ENCODE assay signal across 8 mouse cellular contexts in the genomic region with DNA sequence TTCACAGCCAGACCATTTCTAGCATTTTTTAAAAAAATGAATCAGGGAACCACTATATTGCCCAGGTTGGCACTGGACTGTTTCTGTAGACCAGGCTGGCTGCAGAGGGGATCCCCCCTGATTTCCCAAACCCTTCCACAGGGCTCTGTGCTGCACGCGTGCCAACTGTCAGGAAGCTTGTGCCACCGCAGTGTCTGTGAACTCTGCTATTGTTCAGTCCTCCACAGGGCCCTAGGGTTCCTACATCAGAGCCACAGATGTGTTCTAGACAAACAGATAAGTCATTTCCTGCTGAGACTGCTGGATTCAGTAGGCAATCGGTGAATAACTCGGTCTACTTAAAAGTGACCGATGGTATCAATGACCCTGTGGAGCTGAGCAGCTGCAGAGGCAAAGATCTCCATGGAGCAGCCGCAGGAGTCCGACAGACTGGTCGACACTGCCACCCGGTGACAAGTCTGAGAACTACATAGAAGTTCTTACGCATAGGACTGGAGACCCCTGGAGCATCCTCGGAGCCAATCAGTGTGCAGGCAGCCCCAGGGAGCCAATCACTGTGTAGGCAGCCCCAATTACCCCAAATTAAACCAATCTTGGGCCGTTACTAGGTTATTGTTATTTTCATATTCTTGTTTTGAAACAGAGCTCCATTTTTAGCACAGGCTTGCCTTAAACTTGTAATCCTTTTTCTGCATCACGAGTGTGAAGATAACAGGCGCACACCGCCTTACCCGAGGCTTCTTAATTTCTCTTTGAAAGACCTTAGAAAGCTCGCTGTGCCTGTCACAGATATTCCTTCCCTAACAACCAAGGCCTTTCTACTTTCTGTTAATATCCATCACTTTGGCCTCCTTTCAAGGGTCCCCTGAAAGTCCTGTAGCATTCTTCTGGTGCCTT. TPM values are rescaled to one million over a fixed set of nuclear protein-coding genes. Genes with fewer than 3 reads are reported as not detected.
DNase-seq lines count a peak whose midpoint lies in the region; ATAC-seq lines count a peak whose summit lies in the region.

No protein-coding gene starts in this region.

- ATAC-seq in megakaryocyte progenitor cell, adult 5-6 weeks (replicated peaks; ENCODE audit: poor library complexity), result peak; percentile 100
- no peak for ATAC-seq in erythroid progenitor cell, adult 5-6 weeks (replicated peaks; ENCODE audit: low FRiP score, poor library complexity, severe bottlenecking)

- DNase-seq in ZHBTc4 (ENCODE audit: low read depth, low spot score), result peak; percentile 89
- peak; percentile 92 to 97 for DNase-seq in cerebellum, postnatal 4 days (ENCODE audit: low spot score in 2 of 2)
- peak; percentile 14 to 28 for DNase-seq in gastrocnemius, adult 8-10 months (ENCODE audit: low spot score in 2 of 2)
- DNase-seq in hindlimb bud, embryonic 11.5 days (ENCODE audit: extremely low spot score, low read depth, low spot score), result peak; percentile 89
- peak; percentile 84 to 97 for DNase-seq in left cerebral cortex, adult 9 months (ENCODE audit: low spot score in 2 of 2)
- DNase-seq in right cerebral cortex, postnatal 14 days, result peak; percentile 94

RNA-seq across cellular contexts. Expression of a gene that starts 18.1 kb away (rescaled TPM):
- total RNA-seq in gastrocnemius, adult 8-10 months (2022), result not detected
- not detected in 2 replicates for total RNA-seq in megakaryocyte progenitor cell, adult 5-6 weeks (2015)
- not detected in 2 replicates for total RNA-seq in megakaryocyte progenitor cell, adult 5-6 weeks (2017)
- not detected in 2 replicates for total RNA-seq in erythroid progenitor cell, adult 5-6 weeks (2015; ENCODE audit: low replicate concordance)
- total RNA-seq in erythroid progenitor cell, adult 5-6 weeks (2017; ENCODE audit: low replicate concordance), result not detected in 2 replicates

RNA-seq across cellular contexts. Expression of a gene that starts 27.6 kb away (rescaled TPM):
- total RNA-seq in gastrocnemius, adult 8-10 months (2022), result 1 to 10 TPM; 2.2 to 3.6 (median 2.3) TPM
- total RNA-seq in megakaryocyte progenitor cell, adult 5-6 weeks (2015), result 2.8 and 4.7 TPM in 2 replicates
- 2.6 and 4.9 TPM in 2 replicates for total RNA-seq in megakaryocyte progenitor cell, adult 5-6 weeks (2017)
- total RNA-seq in erythroid progenitor cell, adult 5-6 weeks (2015; ENCODE audit: low replicate concordance), result 0.42 TPM in 1 of 2 replicates, not detected in the other
- total RNA-seq in erythroid progenitor cell, adult 5-6 weeks (2017; ENCODE audit: low replicate concordance), result 0.26 and 0.83 TPM in 2 replicates

RNA-seq across cellular contexts. Expression of a gene that starts 27.7 kb away (rescaled TPM):
- 10 to 100 TPM; 64.8 to 78.4 (median 74.5) TPM for total RNA-seq in gastrocnemius, adult 8-10 months (2022)
- 29.1 and 37.2 TPM in 2 replicates for total RNA-seq in megakaryocyte progenitor cell, adult 5-6 weeks (2015)
- total RNA-seq in megakaryocyte progenitor cell, adult 5-6 weeks (2017), result 121 and 187 TPM in 2 replicates
- 2.9 and 20.5 TPM in 2 replicates for total RNA-seq in erythroid progenitor cell, adult 5-6 weeks (2015; ENCODE audit: low replicate concordance)
- 6.7 and 17.8 TPM in 2 replicates for total RNA-seq in erythroid progenitor cell, adult 5-6 weeks (2017; ENCODE audit: low replicate concordance)

RNA-seq across cellular contexts. Expression of a gene that starts 37.4 kb away (rescaled TPM):
- under 1 TPM; 0.15 to 0.47 (median 0.24) TPM for total RNA-seq in gastrocnemius, adult 8-10 months (2022)
- 32.3 and 37.5 TPM in 2 replicates for total RNA-seq in megakaryocyte progenitor cell, adult 5-6 weeks (2015)
- total RNA-seq in megakaryocyte progenitor cell, adult 5-6 weeks (2017), result 15.8 and 22.2 TPM in 2 replicates
- total RNA-seq in erythroid progenitor cell, adult 5-6 weeks (2015; ENCODE audit: low replicate concordance), result 1.4 and 4.2 TPM in 2 replicates
- total RNA-seq in erythroid progenitor cell, adult 5-6 weeks (2017; ENCODE audit: low replicate concordance), result 0.51 and 1.6 TPM in 2 replicates

Comparison
In these comparisons a context has a peak if more than half of its experiments do, and no peak if none do; other contexts are left out.
1. DNase-seq: peak in every context shown above with its lines; median percentile 94 in cerebellum, postnatal 4 days; 94 in right cerebral cortex, postnatal 14 days; 90 in left cerebral cortex, adult 9 months; 89 in ZHBTc4; 89 in hindlimb bud, embryonic 11.5 days; 21 in gastrocnemius, adult 8-10 months.